ENCODE assay signal across 9 mouse cellular contexts in the genomic region with DNA sequence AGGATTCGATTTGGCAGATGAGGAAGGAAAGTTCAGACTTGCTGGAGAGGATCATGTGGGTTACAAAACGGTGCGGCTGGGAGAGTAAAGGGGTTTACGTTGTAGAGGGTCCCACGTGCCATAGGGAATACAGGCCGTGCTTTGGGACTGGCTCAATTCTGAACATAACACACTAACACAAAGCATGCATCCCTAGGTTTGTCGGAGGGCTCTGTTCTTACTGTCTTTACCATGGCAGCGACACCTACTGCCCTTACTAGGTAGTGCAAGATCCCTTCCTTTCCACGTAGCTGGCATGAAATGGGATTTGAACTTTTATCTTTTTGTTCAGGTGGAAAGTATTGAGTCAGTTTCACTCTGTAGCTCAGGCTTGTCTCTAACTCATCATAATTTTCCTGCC. TPM values are rescaled to one million over a fixed set of nuclear protein-coding genes. Genes with fewer than 3 reads are reported as not detected.
DNase-seq lines count a peak whose midpoint lies in the region; ATAC-seq and TF ChIP-seq lines count a peak whose summit lies in the region.
"Had no signal": no experiment of that assay in that cellular context is flagged by ENCODE, and none has a peak within 500 bp of the region (broad histone marks: within the 10 kb centered on the region; RNA-seq: fewer than 3 reads in every experiment).

No protein-coding gene starts in this region.

- no peak for TF ChIP-seq POLR2A in testis, adult 2 months (IDR thresholded peaks at IDR 0.05; ENCODE audit: control insufficient read depth, low read depth, low read length)
- no peak for TF ChIP-seq POLR2A in spleen, adult 2 months (IDR thresholded peaks at IDR 0.05; ENCODE audit: low read depth, low read length)

- peaks cover 76% of the 10 kb centered on the region for H3K36me3 ChIP-seq in heart, embryonic 12.5 days
- H3K36me3 ChIP-seq in testis, adult 2 months (ENCODE audit: control insufficient read depth, insufficient read depth, low read length) = peaks cover 5% of the 10 kb centered on the region
- H3K36me3 ChIP-seq in liver, embryonic 13.5 days = peaks cover 73% of the 10 kb centered on the region
- H3K36me3 ChIP-seq in spleen, adult 2 months (ENCODE audit: control insufficient read depth, insufficient read depth, low read length) = peaks cover 10% of the 10 kb centered on the region

- TF ChIP-seq CTCF in testis, adult 2 months (IDR thresholded peaks at IDR 0.05; ENCODE audit: control insufficient read depth, insufficient read depth, insufficient replicate concordance, low read depth, low read length) = peak; percentile 4; the same call in 1 of the 2 replicates
- TF ChIP-seq CTCF in spleen, adult 2 months (IDR thresholded peaks at IDR 0.05; ENCODE audit: extremely low read depth, insufficient read depth, insufficient read length, insufficient replicate concordance) = peak; percentile 59; the same call in 1 of the 2 replicates

- no peak overlapping the region for H3K9ac ChIP-seq in heart, embryonic 12.5 days
- H3K9ac ChIP-seq in liver, embryonic 13.5 days = no peak overlapping the region
- H3K9ac ChIP-seq: liver, embryonic 15.5 days had no signal

- DNase-seq in heart, adult 18-20 months = peak; percentile 32 to 83
- no peak for DNase-seq in testis, postnatal 14 days (ENCODE audit: low spot score)
- peak; percentile 26 for DNase-seq in cerebellum, adult 11-12 months
- peak; percentile 23 for DNase-seq in liver, embryonic 13.5 days
- DNase-seq in spleen, adult 2 months (ENCODE audit: low read depth in 1 of 2, low spot score in 2 of 2) = peak in 1 of 2 experiments; percentile 34

- ATAC-seq in heart, embryonic 12.5 days (ENCODE audit: insufficient number of reproducible peaks, low FRiP score) = no peak
- peak; percentile 56 for ATAC-seq in granulocyte monocyte progenitor cell, adult 5-6 weeks (replicated peaks; ENCODE audit: poor library complexity, severe bottlenecking)
- no peak for ATAC-seq in liver, embryonic 13.5 days (ENCODE audit: low read depth)

- 46% methylated on average over 9 of the region's 9 CpGs for WGBS in heart, embryonic 12.5 days
- WGBS in liver, embryonic 13.5 days (ENCODE audit: insufficient replicate concordance) = 55% methylated on average over 9 of the region's 9 CpGs
- WGBS in spleen, adult 2 months = 57% methylated on average over 9 of the region's 9 CpGs

- no peaks in the 10 kb centered on the region for H3K27me3 ChIP-seq in heart, embryonic 12.5 days (replicated peaks)
- no peaks in the 10 kb centered on the region for H3K27me3 ChIP-seq in testis, adult 2 months (ENCODE audit: control insufficient read depth, insufficient read depth, low read length)
- H3K27me3 ChIP-seq in liver, embryonic 13.5 days = no peaks in the 10 kb centered on the region
- H3K27me3 ChIP-seq in spleen, adult 2 months (ENCODE audit: control insufficient read depth, insufficient read depth, low read length) = no peaks in the 10 kb centered on the region
- H3K27me3 ChIP-seq: liver, embryonic 15.5 days had no signal

- H3K27ac ChIP-seq in heart, embryonic 12.5 days (ENCODE audit: poor library complexity, severe bottlenecking) = no peak overlapping the region
- no peak overlapping the region for H3K27ac ChIP-seq in testis, adult 2 months (ENCODE audit: control insufficient read depth, insufficient read depth, low read depth, low read length)
- H3K27ac ChIP-seq in liver, embryonic 13.5 days = no peak overlapping the region
- no peak overlapping the region for H3K27ac ChIP-seq in spleen, adult 2 months (ENCODE audit: insufficient read depth, low read length)
- H3K27ac ChIP-seq: liver, embryonic 15.5 days had no signal

- H3K4me1 ChIP-seq in heart, embryonic 12.5 days (replicated peaks) = no peaks in the 10 kb centered on the region
- no peaks in the 10 kb centered on the region for H3K4me1 ChIP-seq in testis, adult 2 months (ENCODE audit: control insufficient read depth, insufficient read depth, low read length)
- no peaks in the 10 kb centered on the region for H3K4me1 ChIP-seq in liver, embryonic 13.5 days (replicated peaks)
- H3K4me1 ChIP-seq in spleen, adult 2 months (ENCODE audit: control insufficient read depth, insufficient read depth, insufficient read length) = no peaks in the 10 kb centered on the region
- H3K4me1 ChIP-seq: liver, embryonic 15.5 days had no signal

- H3K4me2 ChIP-seq in heart, embryonic 12.5 days = no peak overlapping the region
- no peak overlapping the region for H3K4me2 ChIP-seq in liver, embryonic 13.5 days
- H3K4me2 ChIP-seq: liver, embryonic 15.5 days had no signal

- no peak overlapping the region for H3K4me3 ChIP-seq in heart, embryonic 12.5 days
- no peak overlapping the region for H3K4me3 ChIP-seq in testis, adult 2 months (ENCODE audit: control insufficient read depth, low read depth, low read length)
- no peak overlapping the region for H3K4me3 ChIP-seq in liver, embryonic 13.5 days (replicated peaks)
- no peak overlapping the region for H3K4me3 ChIP-seq in spleen, adult 2 months (ENCODE audit: extremely low read depth, insufficient read depth, insufficient read length)
- H3K4me3 ChIP-seq: liver, embryonic 15.5 days had no signal

- H3K9me3 ChIP-seq in heart, embryonic 12.5 days (replicated peaks) = no peaks in the 10 kb centered on the region
- H3K9me3 ChIP-seq in liver, embryonic 13.5 days (replicated peaks) = no peaks in the 10 kb centered on the region
- H3K9me3 ChIP-seq: liver, embryonic 15.5 days had no signal

RNA-seq across cellular contexts. Expression of a gene that starts 15.9 kb away (rescaled TPM):
- 10 to 100 TPM; 25.3 to 26.5 TPM for total RNA-seq in heart, adult 18-20 months (2021)
- 35.5 and 38.2 TPM in 2 replicates for polyA plus RNA-seq in heart, embryonic 12.5 days (2016; fragmentation: Nextera tagmentation; extraction: Ambion mirVana)
- 78.8 and 86.9 TPM in 2 replicates for polyA plus RNA-seq in testis, adult 2 months (2012; rRNA removed)
- total RNA-seq in granulocyte monocyte progenitor cell, adult 5-6 weeks (2014; fragmentation: Nextera tagmentation) = 22.9 and 31.2 TPM in 2 replicates
- 46.4 and 66.3 TPM in 2 replicates for total RNA-seq in granulocyte monocyte progenitor cell, adult 5-6 weeks (2017)
- 31.3 and 33.0 TPM in 2 replicates for polyA plus RNA-seq in liver, embryonic 13.5 days (2015; fragmentation: Nextera tagmentation; extraction: Ambion mirVana)
- polyA plus RNA-seq in spleen, adult 2 months (2012; rRNA removed) = 24.0 and 25.2 TPM in 2 replicates

RNA-seq across cellular contexts. Expression of a gene that starts 15.9 kb away (rescaled TPM):
- total RNA-seq in heart, adult 18-20 months (2021) = 10 to 100 TPM in 1 of 2 experiments, 1 to 10 TPM in 1; 9.8 to 11.0 TPM
- 22.6 and 22.9 TPM in 2 replicates for polyA plus RNA-seq in heart, embryonic 12.5 days (2016; fragmentation: Nextera tagmentation; extraction: Ambion mirVana)
- polyA plus RNA-seq in testis, adult 2 months (2012; rRNA removed) = 10.6 and 11.7 TPM in 2 replicates
- total RNA-seq in granulocyte monocyte progenitor cell, adult 5-6 weeks (2014; fragmentation: Nextera tagmentation) = 35.9 and 45.8 TPM in 2 replicates
- total RNA-seq in granulocyte monocyte progenitor cell, adult 5-6 weeks (2017) = 36.2 and 37.2 TPM in 2 replicates
- polyA plus RNA-seq in liver, embryonic 13.5 days (2015; fragmentation: Nextera tagmentation; extraction: Ambion mirVana) = 15.5 and 16.5 TPM in 2 replicates
- polyA plus RNA-seq in spleen, adult 2 months (2012; rRNA removed) = 18.8 and 22.2 TPM in 2 replicates

RNA-seq across cellular contexts. Expression of a gene that starts 57.9 kb away (rescaled TPM):
- total RNA-seq in heart, adult 18-20 months (2021) = 10 to 100 TPM in 1 of 2 experiments, 1 to 10 TPM in 1; 8.8 to 11.5 TPM
- 35.4 and 36.5 TPM in 2 replicates for polyA plus RNA-seq in heart, embryonic 12.5 days (2016; fragmentation: Nextera tagmentation; extraction: Ambion mirVana)
- 54.1 and 69.5 TPM in 2 replicates for polyA plus RNA-seq in testis, adult 2 months (2012; rRNA removed)
- 29.6 and 30.3 TPM in 2 replicates for total RNA-seq in granulocyte monocyte progenitor cell, adult 5-6 weeks (2014; fragmentation: Nextera tagmentation)
- total RNA-seq in granulocyte monocyte progenitor cell, adult 5-6 weeks (2017) = 21.9 and 31.5 TPM in 2 replicates
- polyA plus RNA-seq in liver, embryonic 13.5 days (2015; fragmentation: Nextera tagmentation; extraction: Ambion mirVana) = 10.5 and 14.0 TPM in 2 replicates
- 22.4 and 22.6 TPM in 2 replicates for polyA plus RNA-seq in spleen, adult 2 months (2012; rRNA removed)
